Comparison of ENCODE assay signal across 9 mouse cellular contexts in the genomic region with DNA sequence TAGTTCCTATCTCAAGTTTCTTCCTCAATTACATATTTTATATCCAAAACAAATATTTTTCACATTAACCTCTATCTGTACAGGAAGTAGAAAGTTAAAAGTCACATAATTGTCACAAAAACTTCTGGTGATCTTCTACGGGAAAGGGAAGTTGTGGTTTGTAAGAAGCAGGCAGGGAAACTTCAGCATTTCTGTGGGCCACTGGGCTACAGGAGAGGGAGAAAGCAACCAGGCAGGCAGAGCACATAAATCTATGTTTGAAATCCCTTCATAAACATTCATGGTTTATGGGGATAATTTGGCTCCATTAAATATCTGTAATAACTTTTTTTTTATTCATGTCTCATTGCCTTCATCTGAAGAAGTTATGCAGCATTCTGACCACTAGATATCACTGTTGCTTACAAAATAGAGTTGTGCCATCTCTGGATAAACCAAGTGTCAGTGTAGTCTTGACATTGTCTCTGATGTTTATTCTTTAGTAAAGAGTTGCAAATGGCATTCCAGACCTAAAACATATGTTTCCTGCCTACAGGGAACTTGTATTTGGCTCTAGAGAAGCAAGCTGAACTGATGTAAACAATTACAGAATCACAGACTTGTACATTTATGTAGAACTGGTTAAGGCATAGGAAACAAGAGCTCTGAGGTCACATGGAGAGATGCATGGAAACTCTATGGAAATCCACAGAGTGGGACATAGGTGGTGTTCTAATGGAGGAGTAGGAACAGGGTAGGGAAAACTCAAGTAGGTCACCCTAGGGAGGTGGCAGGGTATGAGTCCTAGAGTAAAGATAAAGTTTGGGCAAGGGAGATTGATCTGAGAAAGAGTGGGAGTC. TPM values are rescaled to one million over a fixed set of nuclear protein-coding genes. Genes with fewer than 3 reads are reported as not detected.
DNase-seq lines count a peak whose midpoint lies in the region; ATAC-seq and TF ChIP-seq lines count a peak whose summit lies in the region.
"Had no signal": no experiment of that assay in that cellular context is flagged by ENCODE, and none has a peak within 500 bp of the region (broad histone marks: within the 10 kb centered on the region; RNA-seq: fewer than 3 reads in every experiment).

No protein-coding gene starts in this region.

- H3K4me1 ChIP-seq in MEL (ENCODE audit: control insufficient read depth in 1 of 2, insufficient read depth in 2 of 2, low read length in 2 of 2) = no peaks in the 10 kb centered on the region
- H3K4me1 ChIP-seq: forebrain, embryonic 10.5 days had no signal

- ATAC-seq in megakaryocyte-erythroid progenitor cell, adult 5-6 weeks (replicated peaks; ENCODE audit: low FRiP score, low TSS enrichment, poor library complexity, severe bottlenecking) = peak; percentile 74; the same call in 1 of the 2 replicates

- no peak overlapping the region for H3K27ac ChIP-seq in MEL (ENCODE audit: control insufficient read depth, low read depth, low read length)
- H3K27ac ChIP-seq: forebrain, embryonic 10.5 days had no signal

- no peak overlapping the region for H3K4me3 ChIP-seq in MEL (ENCODE audit: control insufficient read depth in 1 of 2, insufficient read depth in 1 of 2, low read depth in 2 of 2, low read length in 2 of 2)
- H3K4me3 ChIP-seq: forebrain, embryonic 10.5 days had no signal

- no peak for TF ChIP-seq CTCF in MEL (IDR thresholded peaks at IDR 0.05 in 2 of 3, conservative IDR thresholded peaks at IDR 0.05 in 1 of 3; ENCODE audit: control insufficient read depth in 1 of 3, insufficient read depth in 1 of 3, low read depth in 2 of 3, low read length in 3 of 3, poor library complexity in 1 of 3, severe bottlenecking in 1 of 3)

- H3K9me3 ChIP-seq in MEL (replicated peaks; ENCODE audit: insufficient read depth, low read length) = no peaks in the 10 kb centered on the region

- H3K36me3 ChIP-seq in MEL (ENCODE audit: control insufficient read depth in 1 of 2, insufficient read depth in 2 of 2, low read length in 2 of 2) = no peaks in the 10 kb centered on the region
- H3K36me3 ChIP-seq: forebrain, embryonic 10.5 days had no signal

- peak; percentile 25 for DNase-seq in layer of hippocampus, adult 9-10 months (ENCODE audit: low spot score)
- DNase-seq in layer of hippocampus, adult 9-11 months = no peak
- peak; percentile 1 for DNase-seq in MEL (ENCODE audit: low read depth, low spot score)
- peak; percentile 45 for DNase-seq in brain, adult 2 months (ENCODE audit: low read depth, low spot score)
- no peak for DNase-seq in cerebellum, postnatal 25 days
- DNase-seq in yolk sac, embryonic 10.5 days (ENCODE audit: low spot score) = no peak
- DNase-seq: thymus, adult 18-20 months had no signal

- TF ChIP-seq RAD21 in MEL (IDR thresholded peaks at IDR 0.05; ENCODE audit: low read depth, low read length) = no peak; the same call in 1 of the 2 replicates

- TF ChIP-seq POLR2A in MEL (IDR thresholded peaks at IDR 0.05; ENCODE audit: control insufficient read depth in 1 of 2, insufficient read depth in 1 of 2, low read depth in 1 of 2, low read length in 2 of 2, poor library complexity in 1 of 2) = no peak

- H3K9ac ChIP-seq in MEL (ENCODE audit: control insufficient read depth, low read depth, low read length, poor library complexity, severe bottlenecking) = no peak overlapping the region

- no peak for TF ChIP-seq EP300 in MEL (IDR thresholded peaks at IDR 0.05; ENCODE audit: low read depth in 1 of 2, low read length in 2 of 2)

- H3K27me3 ChIP-seq in MEL (ENCODE audit: control insufficient read depth in 1 of 2, insufficient read depth in 2 of 2, low read length in 2 of 2) = no peaks in the 10 kb centered on the region

- H3K79me2 ChIP-seq in MEL (ENCODE audit: control insufficient read depth, insufficient read depth, low read length, poor library complexity) = no peaks in the 10 kb centered on the region

TF ChIP-seq in MEL, 35 proteins besides CTCF, POLR2A, EP300 and RAD21:
- no peak for TF ChIP-seq POLR2AphosphoS2 (IDR thresholded peaks at IDR 0.05; ENCODE audit: low read length)
- TF ChIP-seq ZNF384 (IDR thresholded peaks at IDR 0.05; ENCODE audit: low read depth, low read length) = no peak
- no peak for TF ChIP-seq RCOR1 (IDR thresholded peaks at IDR 0.05; ENCODE audit: low read depth, low read length)
- TF ChIP-seq MAFK (IDR thresholded peaks at IDR 0.05; ENCODE audit: borderline replicate concordance, low read depth, low read length) = no peak
- TF ChIP-seq HCFC1 (IDR thresholded peaks at IDR 0.05; ENCODE audit: low read depth, low read length) = no peak
- no peak for TF ChIP-seq MEF2A (IDR thresholded peaks at IDR 0.05; ENCODE audit: extremely low read depth, insufficient replicate concordance, low read depth, low read length, poor library complexity, severe bottlenecking)
- no peak for TF ChIP-seq MAX (IDR thresholded peaks at IDR 0.05; ENCODE audit: low read length)
- no peak for TF ChIP-seq TCF12 (IDR thresholded peaks at IDR 0.05; ENCODE audit: low read depth, low read length)
- no peak for TF ChIP-seq NELFE (IDR thresholded peaks at IDR 0.05; ENCODE audit: low read depth, low read length)
- no peak for TF ChIP-seq SIN3A (IDR thresholded peaks at IDR 0.05; ENCODE audit: low read length)
- TF ChIP-seq MYC (IDR thresholded peaks at IDR 0.05; ENCODE audit: low read depth, low read length) = no peak
- no peak for TF ChIP-seq E2F4 (IDR thresholded peaks at IDR 0.05; ENCODE audit: borderline replicate concordance, low read depth, low read length)
- TF ChIP-seq ELF1 (IDR thresholded peaks at IDR 0.05; ENCODE audit: low read depth, low read length) = no peak
- TF ChIP-seq USF1 (IDR thresholded peaks at IDR 0.05; ENCODE audit: low read depth, low read length) = no peak
- no peak for TF ChIP-seq TBP (IDR thresholded peaks at IDR 0.05; ENCODE audit: low read depth, low read length)
- TF ChIP-seq JUND (IDR thresholded peaks at IDR 0.05; ENCODE audit: low read depth, low read length) = no peak
- TF ChIP-seq SMC3 (IDR thresholded peaks at IDR 0.05; ENCODE audit: low read depth, low read length) = no peak
- TF ChIP-seq NRF1 (IDR thresholded peaks at IDR 0.05; ENCODE audit: insufficient read depth, low read depth, low read length, poor library complexity, severe bottlenecking) = no peak

RNA-seq across cellular contexts. Expression of a gene that starts 28.3 kb away (rescaled TPM):
- total RNA-seq in MEL (2012; rRNA removed) = not detected in 2 replicates
- polyA plus RNA-seq in MEL (2012; ENCODE audit: insufficient read depth in 1 of 2, insufficient read length in 2 of 2, low read depth in 1 of 2, low replicate concordance in 2 of 2, missing spikeins in 1 of 2) = not detected
- not detected in 2 replicates for total RNA-seq in megakaryocyte-erythroid progenitor cell, adult 5-6 weeks (2014; fragmentation: Nextera tagmentation)
- total RNA-seq in megakaryocyte-erythroid progenitor cell, adult 5-6 weeks (2017) = not detected in 2 replicates
- polyA plus RNA-seq: forebrain, embryonic 10.5 days had no signal

Comparison
In these comparisons a context has a peak if more than half of its experiments do, and no peak if none do; other contexts are left out.
1. DNase-seq: peak in layer of hippocampus, adult 9-10 months (single experiment), MEL (single experiment) and brain, adult 2 months (single experiment); none in layer of hippocampus, adult 9-11 months (single experiment), cerebellum, postnatal 25 days (0 of 2) and yolk sac, embryonic 10.5 days (single experiment).